Mouse (Mus musculus): ENCODE measurements around the gene Prrt1. TPM values are rescaled to one million over a fixed set of nuclear protein-coding genes. Genes with fewer than 3 reads are reported as not detected.

Gene Prrt1
- polyA plus RNA-seq, 1 experiment from 2014 or later, result 0.18 TPM

DNA sequence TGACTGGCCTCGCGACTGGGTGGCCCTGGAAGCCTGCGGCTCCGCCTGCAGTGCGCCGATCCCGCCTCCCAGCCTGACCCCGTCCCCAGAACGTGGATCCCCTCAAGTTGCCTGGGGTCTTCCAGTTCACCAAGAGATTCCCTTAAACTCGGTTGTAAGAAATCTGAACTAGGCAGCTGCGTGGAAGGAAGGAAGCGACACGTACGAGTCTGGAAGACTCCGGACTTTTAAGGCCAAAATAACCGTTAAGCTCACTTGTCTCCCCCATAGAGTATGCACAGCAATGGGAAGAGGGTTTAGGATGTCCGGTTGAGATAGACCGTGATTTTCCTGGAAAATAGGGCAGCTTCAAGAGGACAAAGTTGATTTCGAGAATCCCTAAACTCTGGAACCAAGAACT, 41.5 kb upstream of the Prrt1 start:
- Histone ChIP-seq H3K4me2 (replicated peaks; ENCODE audit: low read depth, low read length) (peak overlapping the region; percentile 90), H3K9ac (ENCODE audit: low read depth, low read length) (peak overlapping the region; percentile 91), H3K4me1 (ENCODE audit: control insufficient read depth, insufficient read depth, low read length) (peaks cover 42% of the 10 kb centered on the region), H3K4me3 (ENCODE audit: low read length) (peak overlapping the region; percentile 70), H3K27me3 (ENCODE audit: control insufficient read depth, insufficient read depth, low read length) (no peaks in the 10 kb centered on the region), H3K36me3 (ENCODE audit: control insufficient read depth, insufficient read depth, low read length) (no peaks in the 10 kb centered on the region), H3K27ac (ENCODE audit: low read depth, low read length) (peak overlapping the region; percentile 94), H3K9me3 (ENCODE audit: control insufficient read depth, low read length) (no peaks in the 10 kb centered on the region)
- no peak; the same call in 1 of the 2 replicates for ATAC-seq (ENCODE audit: low FRiP score, low TSS enrichment)
- WGBS, result 3% methylated on average over 19 of the region's 19 CpGs

DNA sequence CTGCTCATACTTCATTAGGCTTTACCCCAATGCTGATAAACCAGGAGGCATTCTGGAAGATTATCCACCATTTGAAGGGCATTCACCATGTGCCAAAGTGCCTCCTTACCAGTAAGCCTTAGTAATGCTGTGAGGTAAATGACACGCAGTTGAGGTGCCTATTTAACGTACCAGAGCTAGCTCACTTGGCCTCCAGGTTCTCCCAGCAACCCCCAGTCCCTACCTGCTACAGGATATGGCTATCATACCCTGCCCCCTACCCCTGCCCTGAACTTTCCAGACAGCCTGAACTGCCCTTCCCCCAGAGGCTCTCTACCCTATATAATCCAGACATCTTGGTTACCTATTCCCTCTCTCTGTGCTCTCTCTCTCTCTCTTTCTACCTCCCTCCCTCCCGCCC, 40.6 kb upstream of the Prrt1 start:
- 0 out of 2 replicates have a peak overlapping the region, but pooled peaks have one; percentile 1 for H3K4me3 ChIP-seq (ENCODE audit: low read length)
- H3K4me1 ChIP-seq (ENCODE audit: control insufficient read depth, insufficient read depth, low read length), result peaks cover 43% of the 10 kb centered on the region
- WGBS, result 56% methylated on average over 3 of the region's 3 CpGs
- no peaks in the 10 kb centered on the region for H3K9me3 ChIP-seq (ENCODE audit: control insufficient read depth, low read length)
- peak overlapping the region; percentile 100; the same call in 1 of the 2 replicates for H3K27ac ChIP-seq (ENCODE audit: low read depth, low read length)
- no peak for ATAC-seq (ENCODE audit: low FRiP score, low TSS enrichment)
- no peak overlapping the region; the same call in 1 of the 2 replicates for H3K4me2 ChIP-seq (replicated peaks; ENCODE audit: low read depth, low read length)
- no peak overlapping the region for H3K9ac ChIP-seq (ENCODE audit: low read depth, low read length)
- H3K36me3 ChIP-seq (ENCODE audit: control insufficient read depth, insufficient read depth, low read length), result no peaks in the 10 kb centered on the region
- no peaks in the 10 kb centered on the region for H3K27me3 ChIP-seq (ENCODE audit: control insufficient read depth, insufficient read depth, low read length)

DNA sequence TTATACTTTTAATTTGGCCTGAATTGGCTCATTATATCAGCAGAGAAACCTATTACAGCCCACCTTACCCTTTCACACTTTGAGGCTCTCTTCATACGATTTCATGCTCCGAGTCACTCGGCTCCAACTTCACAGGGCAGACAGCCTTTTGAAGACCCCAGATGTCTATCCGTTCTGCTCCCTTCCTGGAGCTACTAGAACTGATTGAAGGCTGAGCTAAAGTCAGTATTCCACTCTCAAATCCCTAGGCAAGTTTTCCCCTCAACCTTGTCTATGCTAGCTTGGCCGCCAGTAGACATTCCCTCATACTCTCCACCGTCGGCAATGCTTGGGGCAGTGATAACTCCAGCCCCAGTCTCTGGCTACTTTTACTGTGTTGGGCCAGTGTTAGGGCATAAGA, 40.1 kb upstream of the Prrt1 start:
- Histone ChIP-seq H3K4me2 (replicated peaks; ENCODE audit: low read depth, low read length) (peak overlapping the region; percentile 94; the same call in 1 of the 2 replicates), H3K36me3 (ENCODE audit: control insufficient read depth, insufficient read depth, low read length) (peaks cover 3% of the 10 kb centered on the region; the same call in 1 of the 2 replicates), H3K4me3 (ENCODE audit: low read length) (no peak overlapping the region; the same call in 1 of the 2 replicates), H3K9ac (ENCODE audit: low read depth, low read length) (no peak overlapping the region), H3K27me3 (ENCODE audit: control insufficient read depth, insufficient read depth, low read length) (no peaks in the 10 kb centered on the region), H3K9me3 (ENCODE audit: control insufficient read depth, low read length) (no peaks in the 10 kb centered on the region), H3K27ac (ENCODE audit: low read depth, low read length) (peak overlapping the region; percentile 100), H3K4me1 (ENCODE audit: control insufficient read depth, insufficient read depth, low read length) (peaks cover 47% of the 10 kb centered on the region)
- ATAC-seq (ENCODE audit: low FRiP score, low TSS enrichment), result no peak
- 16% methylated on average over 7 of the region's 7 CpGs for WGBS

DNA sequence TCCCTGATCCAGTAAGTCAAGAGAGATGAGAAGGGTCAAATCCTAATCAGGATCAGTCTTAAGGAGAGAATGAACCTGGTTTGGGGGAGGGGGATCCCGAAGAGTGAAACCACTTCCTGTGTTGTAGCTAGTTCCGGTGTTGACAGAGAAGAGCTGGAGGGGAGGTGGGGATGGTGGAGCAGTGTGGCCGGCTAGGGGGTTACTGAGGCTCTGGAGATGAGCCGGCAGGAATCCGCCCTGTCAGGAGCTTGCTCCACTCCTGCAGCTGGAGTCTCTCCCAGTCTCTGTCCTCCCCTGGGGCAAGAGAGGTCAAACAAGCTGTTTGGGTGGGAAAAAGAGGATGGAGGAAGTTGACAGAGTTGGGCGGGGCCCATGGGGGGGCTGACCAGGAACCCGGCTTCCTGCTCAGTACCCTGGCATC, 39.6 kb upstream of the Prrt1 start, which contains the start of gene Gpsm3:
Gene Gpsm3, plus strand, starts transcription at position 126 of the 421 bp plus-strand sequence.
- 10% methylated on average over 7 of the region's 7 CpGs for WGBS
- H3K4me1 ChIP-seq (ENCODE audit: control insufficient read depth, insufficient read depth, low read length), result peaks cover 52% of the 10 kb centered on the region
- peak within 1 kb of the TSS; percentile 40; the same call in 1 of the 2 replicates for H3K9ac ChIP-seq (ENCODE audit: low read depth, low read length)
- H3K4me2 ChIP-seq (replicated peaks; ENCODE audit: low read depth, low read length), result peak within 1 kb of the TSS; percentile 94
- peaks cover 8% of the 10 kb centered on the region; the same call in 1 of the 2 replicates for H3K36me3 ChIP-seq (ENCODE audit: control insufficient read depth, insufficient read depth, low read length)
- H3K4me3 ChIP-seq (ENCODE audit: low read length), result peak within 1 kb of the TSS; percentile 88; the same call in 1 of the 2 replicates
- no peaks in the 10 kb centered on the region for H3K9me3 ChIP-seq (ENCODE audit: control insufficient read depth, low read length)
- no peak for ATAC-seq (ENCODE audit: low FRiP score, low TSS enrichment)
- peak within 1 kb of the TSS; percentile 100 for H3K27ac ChIP-seq (ENCODE audit: low read depth, low read length)
- H3K27me3 ChIP-seq (ENCODE audit: control insufficient read depth, insufficient read depth, low read length), result no peaks in the 10 kb centered on the region

DNA sequence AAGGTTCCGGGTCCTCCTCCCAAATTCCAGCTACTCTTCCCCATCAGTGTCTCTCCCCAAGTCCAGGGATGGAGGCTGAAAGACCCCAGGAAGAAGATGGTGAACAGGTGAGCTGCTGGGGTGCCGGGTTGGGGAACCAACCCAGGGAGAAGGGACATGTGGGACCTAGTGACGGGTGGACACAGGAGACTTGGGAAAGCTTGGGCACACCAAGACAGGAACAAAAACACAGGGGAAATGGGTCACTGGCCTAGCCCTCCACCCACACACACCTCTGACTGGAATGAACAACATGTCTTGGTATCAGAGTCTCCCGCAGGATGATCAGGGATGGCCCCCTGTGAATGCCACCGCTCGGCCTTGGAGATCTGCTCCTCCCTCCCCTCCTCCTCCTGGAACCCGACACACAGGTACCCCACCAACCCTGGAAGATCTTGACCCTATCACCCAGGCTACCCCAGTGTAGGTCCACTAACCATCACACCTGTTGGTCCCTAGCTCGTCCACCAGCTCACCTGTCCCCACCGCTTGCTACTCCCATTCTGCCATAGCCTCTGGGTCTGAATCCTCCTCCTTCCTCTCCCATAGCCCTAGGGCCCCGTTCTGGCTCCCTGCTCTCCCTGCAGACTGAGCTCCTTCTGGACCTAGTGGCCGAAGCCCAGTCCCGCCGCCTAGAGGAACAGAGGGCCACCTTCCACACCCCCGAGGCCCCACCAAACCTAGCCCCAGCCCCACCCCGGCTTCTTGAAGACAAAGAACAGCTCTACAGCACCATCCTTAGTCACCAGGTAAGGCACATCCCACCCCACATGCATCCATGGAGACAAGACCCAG, 39.0 kb upstream of the Prrt1 start:
- H3K4me3 ChIP-seq (ENCODE audit: low read length), result peak overlapping the region; percentile 88; the same call in 1 of the 2 replicates
- no peaks in the 10 kb centered on the region for H3K27me3 ChIP-seq (ENCODE audit: control insufficient read depth, insufficient read depth, low read length)
- 46% methylated on average over 15 of the region's 15 CpGs for WGBS
- peak overlapping the region; percentile 100 for H3K27ac ChIP-seq (ENCODE audit: low read depth, low read length)
- no peak for ATAC-seq (ENCODE audit: low FRiP score, low TSS enrichment)
- peak overlapping the region; percentile 40 for H3K9ac ChIP-seq (ENCODE audit: low read depth, low read length)
- H3K36me3 ChIP-seq (ENCODE audit: control insufficient read depth, insufficient read depth, low read length), result peaks cover 14% of the 10 kb centered on the region; the same call in 1 of the 2 replicates
- H3K9me3 ChIP-seq (ENCODE audit: control insufficient read depth, low read length), result no peaks in the 10 kb centered on the region
- peaks cover 57% of the 10 kb centered on the region for H3K4me1 ChIP-seq (ENCODE audit: control insufficient read depth, insufficient read depth, low read length)
- peak overlapping the region; percentile 94 for H3K4me2 ChIP-seq (replicated peaks; ENCODE audit: low read depth, low read length)

DNA sequence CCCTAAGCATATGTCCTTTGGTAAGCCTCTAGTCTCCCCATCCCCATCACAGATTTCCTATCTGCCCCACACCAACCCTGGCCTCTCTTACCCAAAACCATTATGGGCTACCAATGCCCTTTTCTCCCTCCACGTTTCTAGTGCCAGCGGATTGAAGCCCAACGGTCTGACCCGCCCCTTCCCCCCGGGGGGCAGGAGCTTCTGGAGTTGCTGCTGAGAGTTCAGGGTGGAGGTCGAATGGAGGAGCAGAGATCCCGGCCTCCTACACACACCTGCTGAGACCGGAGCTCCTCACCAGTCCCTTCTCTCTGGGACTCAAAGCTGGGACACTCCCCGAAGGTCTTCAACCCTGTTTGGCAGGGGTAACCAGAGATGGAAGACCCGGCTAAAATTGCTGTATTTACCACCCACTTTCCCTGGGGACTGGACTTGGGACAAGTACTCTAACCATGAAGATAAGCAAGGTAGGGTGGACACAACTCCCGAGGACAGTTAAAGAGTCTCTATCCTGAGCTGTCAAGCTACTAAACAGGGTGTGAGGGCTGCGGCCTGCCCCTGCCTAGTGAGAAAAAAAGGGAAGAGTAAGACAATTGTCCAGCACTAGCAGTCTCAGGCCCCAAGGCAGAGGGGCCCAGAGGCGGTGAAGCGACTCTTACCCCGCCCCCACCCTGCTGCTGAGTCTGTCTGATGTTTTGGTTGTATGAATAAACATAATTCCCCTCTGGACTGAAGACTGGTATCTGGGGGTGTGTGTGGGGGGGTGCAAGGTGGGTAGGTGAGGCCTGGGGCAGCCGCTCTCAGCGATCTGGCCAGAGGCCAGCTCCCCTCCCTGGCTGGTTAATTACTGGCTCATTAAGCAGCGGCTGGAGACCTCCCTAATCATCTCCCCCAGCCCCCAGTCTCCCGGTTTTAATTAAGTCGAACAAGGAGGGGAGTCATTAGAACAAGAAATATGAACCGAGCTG, 38.0 kb upstream of the Prrt1 start, which contains the start of gene Pbx2:
Gene Pbx2, plus strand, starts transcription at position 238 of the 965 bp plus-strand sequence.
- peaks cover 61% of the 10 kb centered on the region for H3K4me1 ChIP-seq (ENCODE audit: control insufficient read depth, insufficient read depth, low read length)

DNA sequence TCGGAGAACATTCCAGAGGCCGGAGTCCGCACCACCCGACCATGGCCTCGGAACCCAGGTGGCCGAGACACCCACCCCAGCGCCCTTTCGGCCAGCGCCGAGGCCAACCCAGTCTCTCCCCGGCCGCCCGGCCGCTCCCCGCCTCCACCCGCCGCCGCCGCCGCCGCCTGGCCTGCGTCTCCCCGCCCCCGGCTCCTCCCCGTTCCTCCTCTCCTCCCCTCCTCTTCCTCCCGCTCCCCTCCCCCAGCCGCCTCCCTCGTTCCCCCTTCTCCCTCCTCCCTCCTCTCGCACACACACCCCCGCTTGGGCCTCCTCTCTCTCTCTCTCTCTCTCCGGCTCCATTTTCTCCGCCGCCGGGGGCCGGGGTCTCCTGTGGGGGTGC, 37.3 kb upstream of the Prrt1 start:
- peak; percentile 70 for ATAC-seq (ENCODE audit: low FRiP score, low TSS enrichment)
- peak overlapping the region; percentile 100 for H3K27ac ChIP-seq (ENCODE audit: low read depth, low read length)
- peak overlapping the region; percentile 88 for H3K4me3 ChIP-seq (ENCODE audit: low read length)
- WGBS, result under 1% methylated on average over 33 of the region's 35 CpGs
- peak overlapping the region; percentile 99 for H3K9ac ChIP-seq (ENCODE audit: low read depth, low read length)
- H3K4me2 ChIP-seq (replicated peaks; ENCODE audit: low read depth, low read length), result peak overlapping the region; percentile 94
- peaks cover 26% of the 10 kb centered on the region for H3K36me3 ChIP-seq (ENCODE audit: control insufficient read depth, insufficient read depth, low read length)
- no peaks in the 10 kb centered on the region for H3K27me3 ChIP-seq (ENCODE audit: control insufficient read depth, insufficient read depth, low read length)
- H3K9me3 ChIP-seq (ENCODE audit: control insufficient read depth, low read length), result no peaks in the 10 kb centered on the region
- peaks cover 68% of the 10 kb centered on the region for H3K4me1 ChIP-seq (ENCODE audit: control insufficient read depth, insufficient read depth, low read length)

More for the DNA sequence above, 38.0 kb upstream of the Prrt1 start, which contains the start of gene Pbx2:
- Histone ChIP-seq H3K9ac (ENCODE audit: low read depth, low read length) (peak within 1 kb of the TSS; percentile 99), H3K27me3 (ENCODE audit: control insufficient read depth, insufficient read depth, low read length) (no peaks in the 10 kb centered on the region), H3K9me3 (ENCODE audit: control insufficient read depth, low read length) (no peaks in the 10 kb centered on the region), H3K4me3 (ENCODE audit: low read length) (peak within 1 kb of the TSS; percentile 88), H3K36me3 (ENCODE audit: control insufficient read depth, insufficient read depth, low read length) (peaks cover 23% of the 10 kb centered on the region), H3K4me2 (replicated peaks; ENCODE audit: low read depth, low read length) (peak within 1 kb of the TSS; percentile 94), H3K27ac (ENCODE audit: low read depth, low read length) (peak within 1 kb of the TSS; percentile 100)
- ATAC-seq (ENCODE audit: low FRiP score, low TSS enrichment), result peak; percentile 33
- 1% methylated on average over 21 of the region's 21 CpGs for WGBS
